Mouse (Mus musculus) limb, embryonic 13.5 days (tissue): ENCODE measurements around the gene Spef2. TPM values are rescaled to one million over a fixed set of nuclear protein-coding genes. Genes with fewer than 3 reads are reported as not detected.
"Not testable (repeated sequence)": the region's sequence is repeated elsewhere in the genome, so short reads cannot be mapped to it uniquely, and the experiment has no call there.

Experiments used
- ATAC-seq: fragments of 200-750 bp; cut with Nextera tagmentation; 2 replicates; pipeline ENCODE4 v1.8.0; 2017; ENCODE audit warnings: low read depth, moderate number of reproducible peaks, moderate TSS enrichment; ENCODE audit not compliant: low FRiP score
- H3K27ac ChIP-seq: fragments of 300-500 bp; sonication (generic); 2 replicates; pipeline ENCODE4 v1.5.1; 2015; ENCODE audit warnings: inconsistent platforms, mild to moderate bottlenecking, moderate library complexity
- H3K27me3 ChIP-seq: fragments of 300-500 bp; sonication (generic); 2 replicates; pipeline ENCODE4 v1.6.1; 2015; ENCODE audit warnings: mild to moderate bottlenecking, inconsistent platforms
- H3K36me3 ChIP-seq: fragments of 300-500 bp; sonication (generic); 2 replicates; pipeline ENCODE4 v1.6.1; 2015; ENCODE audit warnings: inconsistent platforms, mild to moderate bottlenecking, moderate library complexity
- H3K4me1 ChIP-seq: fragments of 300-500 bp; sonication (generic); 2 replicates; pipeline ENCODE4 v1.6.1; 2015; ENCODE audit warnings: inconsistent platforms
- H3K4me2 ChIP-seq: fragments of 300-500 bp; sonication (generic); replicated peaks from 2 replicates; pipeline ENCODE4 v1.6.1; 2015; ENCODE audit warnings: inconsistent platforms, mild to moderate bottlenecking, moderate library complexity
- H3K4me3 ChIP-seq: fragments of 300-500 bp; sonication (generic); 2 replicates; pipeline ENCODE4 v1.5.1; 2015; ENCODE audit warnings: moderate library complexity, mild to moderate bottlenecking, inconsistent platforms
- H3K9ac ChIP-seq: fragments of 300-500 bp; sonication (generic); 2 replicates; pipeline ENCODE4 v1.6.1; 2015; ENCODE audit warnings: mild to moderate bottlenecking, inconsistent platforms
- H3K9me3 ChIP-seq: fragments of 300-500 bp; sonication (generic); 2 replicates; pipeline ENCODE4 v1.6.1; 2016; ENCODE audit warnings: inconsistent platforms
- WGBS: fragments of 180-500 bp; shearing (Covaris S2); methylation state at CpG from one replicate; pipeline ENCODE4 v1.1.7; 2015; 5-methylcytosine and 5-hydroxymethylcytosine counted together
- polyA plus RNA-seq: library from polyadenylated mRNA; unstranded; fragments of >200 nt; fragmentation: Nextera tagmentation; extraction: Ambion mirVana; gene quantifications from 2 replicates; pipeline ENCODE4 v1.2.1, GENCODE M21; 2015

Gene Spef2
- polyA plus RNA-seq, 1 experiment from 2014 or later: 0.23 TPM

DNA sequence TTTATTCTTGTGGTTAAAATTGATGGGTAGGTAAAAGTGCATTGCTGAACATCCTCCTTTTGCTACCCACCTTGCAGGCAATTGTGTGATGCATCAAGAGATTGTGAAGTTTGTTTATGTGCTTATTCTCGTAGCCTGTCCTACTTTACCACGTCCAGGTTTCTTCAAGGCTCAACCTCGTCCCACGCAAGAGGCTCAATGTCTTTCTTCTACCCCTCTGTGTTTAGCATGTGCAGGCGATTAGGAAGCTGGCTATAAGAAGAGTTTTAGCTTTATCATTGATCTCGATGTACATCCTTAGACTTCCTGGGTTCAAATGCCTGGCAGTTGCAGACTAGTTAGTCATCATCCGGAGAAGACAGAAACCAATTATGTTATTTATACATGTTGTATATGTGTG lies 176.0 kb downstream of the Spef2 start:
- no peak for ATAC-seq
- 86% methylated on average over 7 of the region's 7 CpGs for WGBS
- Histone ChIP-seq H3K9me3 (no peaks in the 10 kb centered on the region), H3K4me1 (no peaks in the 10 kb centered on the region), H3K36me3 (no peaks in the 10 kb centered on the region), H3K9ac (no peak overlapping the region), H3K27me3 (no peaks in the 10 kb centered on the region), H3K4me3 (no peak overlapping the region), H3K4me2 (no peak overlapping the region), H3K27ac (no peak overlapping the region)

DNA sequence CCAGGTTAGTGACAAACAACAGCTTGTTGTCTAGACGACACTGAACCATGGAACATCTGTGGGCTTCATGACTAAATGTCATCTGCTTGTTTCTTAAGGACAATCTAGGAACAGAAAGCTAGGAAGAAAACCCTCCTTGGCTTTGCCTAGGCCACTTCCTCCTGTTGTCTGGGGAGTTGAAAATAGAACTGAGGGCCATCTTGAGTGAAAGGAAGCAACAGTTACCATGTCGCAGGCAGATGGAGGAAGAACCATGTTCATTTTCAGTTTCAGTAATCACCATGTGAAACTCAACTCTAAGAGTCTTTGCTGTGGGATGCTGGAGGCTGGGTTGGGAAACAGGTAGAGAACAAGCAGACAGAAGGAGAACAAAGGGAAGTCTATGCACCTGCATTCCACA lies 176.8 kb downstream of the Spef2 start:
- Histone ChIP-seq H3K4me2 (no peak overlapping the region), H3K27ac (no peak overlapping the region), H3K4me3 (no peak overlapping the region), H3K9ac (no peak overlapping the region), H3K9me3 (no peaks in the 10 kb centered on the region), H3K4me1 (no peaks in the 10 kb centered on the region), H3K27me3 (no peaks in the 10 kb centered on the region), H3K36me3 (no peaks in the 10 kb centered on the region)
- ATAC-seq: no peak
- WGBS: 86% methylated on average over 2 of the region's 2 CpGs

DNA sequence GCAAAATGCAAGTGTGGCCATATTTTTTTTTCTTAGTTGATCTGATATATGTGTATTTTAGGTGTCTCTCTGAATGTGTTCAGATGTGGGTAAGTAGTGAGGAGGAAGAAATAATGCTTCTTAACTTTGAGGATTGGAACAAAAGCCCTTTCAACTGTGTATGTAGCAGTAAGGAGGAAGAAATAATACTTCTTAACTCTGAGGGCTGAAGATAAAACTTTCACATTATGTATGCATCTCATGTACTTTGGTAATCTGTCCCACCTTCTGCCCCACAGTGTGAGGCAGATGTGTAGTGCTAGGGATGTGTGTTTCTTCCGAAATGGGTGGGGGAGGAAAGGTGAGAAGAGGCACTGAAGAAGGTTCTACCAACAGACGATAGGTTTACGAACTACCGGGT lies 181.4 kb downstream of the Spef2 start:
- Histone ChIP-seq H3K27me3 (no peaks in the 10 kb centered on the region), H3K9ac (no peak overlapping the region), H3K27ac (no peak overlapping the region), H3K4me3 (no peak overlapping the region), H3K9me3 (no peaks in the 10 kb centered on the region), H3K4me2 (no peak overlapping the region), H3K36me3 (no peaks in the 10 kb centered on the region), H3K4me1 (no peaks in the 10 kb centered on the region)
- WGBS: 92% methylated on average over 4 of the region's 4 CpGs
- ATAC-seq: no peak

- Histone ChIP-seq H3K4me1 (no peaks in the 10 kb centered on the region), H3K27ac (no peak overlapping the region), H3K4me2 (no peak overlapping the region), H3K36me3 (no peaks in the 10 kb centered on the region), H3K27me3 (no peaks in the 10 kb centered on the region), H3K9me3 (no peaks in the 10 kb centered on the region), H3K9ac (no peak overlapping the region), H3K4me3 (no peak overlapping the region)
- 75% methylated on average over 6 of the region's 6 CpGs for WGBS
- ATAC-seq: no peak
Observed at GRCm38 (mm10) chr15:9565396-9565795, 183.3 kb downstream of the Spef2 start.

DNA sequence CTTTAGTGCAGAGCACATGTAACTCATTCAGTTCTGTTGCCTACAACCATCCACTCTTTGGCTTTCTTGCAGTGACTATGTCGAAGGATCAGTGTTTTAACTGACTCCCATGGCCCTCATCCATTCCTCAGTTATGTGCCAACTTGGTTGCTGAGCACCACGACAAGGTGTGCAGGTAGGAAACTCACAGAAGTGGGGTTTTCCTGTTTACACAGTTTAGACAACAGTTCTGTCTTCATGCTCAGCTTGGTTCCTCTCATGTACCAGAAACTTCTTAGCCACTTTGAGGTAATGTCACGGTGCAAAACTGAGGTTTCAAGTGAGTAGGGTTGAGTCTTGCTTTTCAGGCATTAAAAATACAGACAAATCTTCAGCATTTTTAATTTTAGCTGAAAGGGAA lies 184.5 kb downstream of the Spef2 start:
- Histone ChIP-seq H3K4me1 (no peaks in the 10 kb centered on the region), H3K4me3 (no peak overlapping the region), H3K27ac (no peak overlapping the region), H3K27me3 (no peaks in the 10 kb centered on the region), H3K9me3 (no peaks in the 10 kb centered on the region), H3K36me3 (no peaks in the 10 kb centered on the region), H3K4me2 (no peak overlapping the region), H3K9ac (no peak overlapping the region)
- no peak for ATAC-seq
- WGBS: 82% methylated on average over 3 of the region's 3 CpGs

GRCm38 (mm10) chr15:9557264-9557663 lies 191.4 kb downstream of the Spef2 start:
- H3K4me2 ChIP-seq, ATAC-seq, H3K36me3 ChIP-seq, H3K9me3 ChIP-seq, H3K27ac ChIP-seq, H3K4me3 ChIP-seq, H3K9ac ChIP-seq, H3K27me3 ChIP-seq, H3K4me1 ChIP-seq: not testable (repeated sequence)
- WGBS: 89% methylated on average over 15 of the region's 15 CpGs

DNA sequence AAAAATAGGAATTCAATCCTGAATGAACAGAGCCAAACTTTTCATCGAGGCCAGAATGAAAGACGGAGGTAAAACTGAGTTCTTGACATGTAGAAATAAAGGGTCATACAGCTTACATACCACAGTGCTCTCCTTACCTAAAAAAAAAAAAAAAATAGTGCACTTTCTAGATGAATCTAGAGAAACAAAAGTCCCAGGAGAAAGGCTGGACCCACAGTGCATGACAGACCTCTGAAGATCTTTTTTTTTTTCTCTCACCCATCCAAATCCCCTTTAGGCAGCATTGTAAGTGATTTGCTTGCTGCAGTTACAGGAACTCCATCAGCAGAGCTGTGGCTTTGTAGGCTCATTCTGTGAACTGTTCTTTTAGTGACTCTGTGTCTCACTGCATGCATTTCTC lies 199.7 kb downstream of the Spef2 start:
- Histone ChIP-seq H3K4me3 (no peak overlapping the region), H3K27ac (no peak overlapping the region), H3K27me3 (no peaks in the 10 kb centered on the region), H3K4me2 (no peak overlapping the region), H3K9ac (no peak overlapping the region), H3K9me3 (no peaks in the 10 kb centered on the region), H3K4me1 (no peaks in the 10 kb centered on the region), H3K36me3 (no peaks in the 10 kb centered on the region)
- no peak for ATAC-seq
- WGBS: 90% methylated on average over 2 of the region's 2 CpGs

DNA sequence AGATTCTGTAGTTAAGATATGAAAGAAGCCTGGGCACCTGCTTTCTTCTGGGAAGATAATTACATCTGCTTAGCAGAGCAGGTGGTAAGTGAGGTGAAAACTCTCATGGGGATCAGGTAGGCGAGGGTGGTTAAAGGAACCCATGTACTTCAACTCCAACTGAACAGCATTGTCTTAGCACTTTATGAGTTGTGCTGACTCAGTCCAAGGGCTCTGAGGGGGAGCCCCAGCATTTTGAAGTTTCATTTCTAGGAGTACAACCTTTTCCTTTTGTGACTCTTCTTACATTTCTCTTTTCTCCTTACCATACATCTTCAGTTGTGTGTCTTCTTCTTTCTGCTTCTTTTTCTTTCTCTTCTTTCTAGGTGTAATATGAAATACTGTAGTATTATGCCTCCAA lies 213.5 kb downstream of the Spef2 start:
- H3K27me3 ChIP-seq: no peaks in the 10 kb centered on the region
- no peak overlapping the region for H3K9ac ChIP-seq
- ATAC-seq: no peak
- H3K4me1 ChIP-seq: no peaks in the 10 kb centered on the region
- no peaks in the 10 kb centered on the region for H3K9me3 ChIP-seq
- H3K4me2 ChIP-seq: no peak overlapping the region
- H3K4me3 ChIP-seq: no peak overlapping the region
- H3K27ac ChIP-seq: no peak overlapping the region
- WGBS: 86% methylated on average over 1 of the region's 1 CpGs
- no peaks in the 10 kb centered on the region for H3K36me3 ChIP-seq

DNA sequence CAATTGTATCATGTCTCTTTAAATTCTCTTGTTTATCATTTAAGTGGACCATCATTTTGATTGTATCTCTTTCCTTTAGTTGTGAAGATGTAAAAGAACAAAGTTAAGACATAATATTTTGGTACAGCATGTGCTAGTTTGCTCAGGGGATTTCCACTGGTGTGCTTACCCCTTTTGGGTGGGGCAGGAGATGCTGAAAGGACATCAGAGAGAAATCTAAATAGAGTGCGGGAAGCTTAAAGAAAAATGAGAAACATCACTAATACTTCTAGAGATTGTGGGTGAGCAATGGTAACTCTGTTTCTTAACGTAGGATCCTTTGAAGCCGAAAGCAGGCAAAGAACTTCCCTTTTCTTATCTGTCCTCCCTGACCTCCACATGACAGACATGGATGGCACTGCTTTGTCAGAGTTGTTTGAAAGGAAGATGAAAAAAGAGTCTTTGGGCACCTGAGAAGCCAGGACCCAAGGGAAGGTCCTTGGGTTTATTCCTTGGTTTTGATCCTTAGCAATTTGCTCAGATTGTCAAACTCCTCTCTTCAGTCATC lies 215.2 kb downstream of the Spef2 start:
- ATAC-seq: no peak
- Histone ChIP-seq H3K4me3 (no peak overlapping the region), H3K9me3 (no peaks in the 10 kb centered on the region), H3K4me1 (no peaks in the 10 kb centered on the region), H3K4me2 (no peak overlapping the region), H3K27me3 (no peaks in the 10 kb centered on the region), H3K9ac (no peak overlapping the region), H3K36me3 (no peaks in the 10 kb centered on the region), H3K27ac (no peak overlapping the region)
- 90% methylated on average over 3 of the region's 3 CpGs for WGBS

DNA sequence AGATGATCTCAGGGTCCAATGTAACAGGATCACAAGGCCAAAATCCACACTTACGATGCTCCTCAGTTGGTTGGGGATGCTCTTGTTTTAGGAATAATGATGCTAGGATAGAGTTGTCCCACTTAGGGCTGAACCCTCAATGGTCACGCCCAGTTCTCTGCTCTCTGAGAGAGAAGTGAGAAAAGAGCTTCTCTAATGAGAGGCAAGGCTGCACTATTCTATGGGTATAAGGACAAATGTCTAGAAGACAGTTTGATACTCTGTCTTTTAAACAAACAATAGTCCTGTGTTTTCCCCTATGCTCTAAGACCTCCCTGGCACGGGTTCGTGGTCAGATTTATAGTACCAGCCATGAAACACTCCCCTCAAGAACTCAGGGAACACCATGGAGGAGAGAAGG lies 218.6 kb downstream of the Spef2 start, which contains the start of gene Il7r:
TSS of gene Il7r (minus strand) at position 101 of the 400 bp plus-strand sequence.
- H3K4me3 ChIP-seq: no peak within 1 kb of the TSS
- 82% methylated on average over 4 of the region's 4 CpGs for WGBS
- no peaks in the 10 kb centered on the region for H3K4me1 ChIP-seq
- H3K4me2 ChIP-seq: no peak within 1 kb of the TSS
- no peak within 1 kb of the TSS for H3K9ac ChIP-seq
- H3K9me3 ChIP-seq: no peaks in the 10 kb centered on the region
- no peak for ATAC-seq
- H3K27me3 ChIP-seq: no peaks in the 10 kb centered on the region
- H3K27ac ChIP-seq: no peak within 1 kb of the TSS
- H3K36me3 ChIP-seq: no peaks in the 10 kb centered on the region

GRCm38 (mm10) chr15:9529646-9530045 lies 219.0 kb downstream of the Spef2 start:
- no peak for ATAC-seq
- no peak overlapping the region for H3K27ac ChIP-seq
- no peak overlapping the region for H3K4me3 ChIP-seq
- no peak overlapping the region for H3K9ac ChIP-seq
- no peak overlapping the region for H3K4me2 ChIP-seq
- no peaks in the 10 kb centered on the region for H3K9me3 ChIP-seq
- no peaks in the 10 kb centered on the region for H3K36me3 ChIP-seq
- H3K27me3 ChIP-seq: no peaks in the 10 kb centered on the region
- no peaks in the 10 kb centered on the region for H3K4me1 ChIP-seq
- 78% methylated on average over 3 of the region's 3 CpGs for WGBS
